Mouse (Mus musculus) G1E (cell line): ENCODE results near the gene Tusc1.

Experiments used
- CTCF ChIP-seq: IDR thresholded peaks from 2 replicates; pipeline ENCODE4 v1.5.1; 2012; ENCODE audit warnings: low read depth, low read length, inconsistent platforms, mixed read lengths
- GATA1 ChIP-seq: IDR thresholded peaks from 2 replicates; pipeline ENCODE4 v1.6.1; 2012; ENCODE audit warnings: borderline replicate concordance, low read length, inconsistent platforms, mixed read lengths
- GATA2 ChIP-seq: IDR thresholded peaks from 2 replicates; pipeline ENCODE4 v1.6.1; 2012; ENCODE audit warnings: low read depth, low read length, inconsistent platforms, borderline replicate concordance
- POLR2AphosphoS5 ChIP-seq: IDR thresholded peaks from 2 replicates; pipeline ENCODE4 v1.6.1; 2012; ENCODE audit warnings: low read depth, low read length, inconsistent platforms; ENCODE audit not compliant: insufficient replicate concordance
- TAL1 ChIP-seq: conservative IDR thresholded peaks from 2 replicates; pipeline ENCODE4 v1.6.1; 2012; ENCODE audit warnings: low read depth, low read length, inconsistent platforms, mixed read lengths

DNA sequence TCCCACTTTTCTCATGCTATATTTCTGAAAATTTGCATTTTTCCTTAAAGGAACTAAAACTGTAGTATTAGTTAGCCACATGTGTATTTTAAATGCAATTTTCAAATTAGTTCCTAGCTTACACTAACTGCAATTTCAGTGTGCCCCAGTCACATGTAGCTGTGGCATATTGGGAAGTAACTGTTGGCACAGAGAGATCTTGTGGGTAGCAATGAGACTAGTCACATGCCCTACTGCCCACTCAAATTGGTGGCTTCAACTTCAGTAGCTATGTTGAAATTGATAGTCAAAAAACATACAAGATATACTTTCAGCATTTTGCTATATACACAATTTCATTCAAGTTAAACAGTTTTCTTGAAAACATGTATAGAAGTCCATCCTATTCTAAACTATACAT, 6.3 kb upstream of the Tusc1 start:
- TF ChIP-seq POLR2AphosphoS5, result no peak
- TF ChIP-seq CTCF, result no peak
- TF ChIP-seq TAL1, result no peak
- no peak for TF ChIP-seq GATA1
- TF ChIP-seq GATA2, result no peak
